ENCODE assay signal across 14 mouse cellular contexts in the genomic region with DNA sequence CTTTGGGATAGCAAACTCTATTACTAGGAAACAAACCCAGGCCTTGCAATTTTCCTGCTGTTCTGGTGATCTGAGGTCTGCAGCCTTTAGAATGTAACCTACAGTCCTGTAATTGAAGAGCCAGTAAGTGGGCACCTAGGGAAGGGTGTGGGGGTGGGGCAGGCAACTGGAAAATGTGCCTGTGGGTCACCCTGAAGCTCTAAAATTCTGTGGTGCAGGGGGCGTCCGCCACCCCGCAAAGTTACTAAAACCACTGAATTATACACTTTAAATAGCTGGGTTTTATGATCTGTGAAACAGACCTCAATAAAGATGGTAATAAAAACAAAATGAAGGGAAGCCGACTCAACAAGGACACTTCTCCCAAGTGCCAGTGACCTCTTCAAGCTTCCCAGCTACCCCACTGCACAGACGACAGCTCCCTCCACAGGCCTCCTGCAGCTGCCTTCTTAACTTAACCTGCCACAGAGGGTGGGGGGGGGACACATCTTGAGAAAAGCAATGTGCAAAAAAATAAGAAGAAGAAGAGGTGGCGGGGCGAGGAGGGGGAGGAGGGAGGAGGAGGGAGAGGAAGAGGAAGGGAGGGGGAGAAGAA.
A peak's percentile ranks its signal among the peaks of the same experiment; 100 is the strongest.
DNase-seq lines count a peak whose midpoint lies in the region; ATAC-seq and TF ChIP-seq lines count a peak whose summit lies in the region.
"Had no signal": no experiment of that assay in that cellular context is flagged by ENCODE, and none has a peak within 500 bp of the region (broad histone marks: within the 10 kb centered on the region; RNA-seq: fewer than 3 reads in every experiment).

No protein-coding gene starts in this region.

- DNase-seq in embryonic facial prominence, embryonic 11.5 days (ENCODE audit: low spot score) = peak; percentile 9
- no peak for DNase-seq in embryonic facial prominence, embryonic 10.5 days (ENCODE audit: low spot score)
- DNase-seq in liver, postnatal 0 days = no peak
- DNase-seq in layer of hippocampus, postnatal 36 days = no peak
- DNase-seq: cerebellum, adult 11-12 months; gastrocnemius, postnatal 10 days; right cerebral cortex, postnatal 4 days had no signal

- H3K4me3 ChIP-seq in embryonic facial prominence, embryonic 11.5 days (ENCODE audit: low read depth, low read length) = no peak overlapping the region
- H3K4me3 ChIP-seq in embryonic facial prominence, embryonic 10.5 days = no peak overlapping the region
- H3K4me3 ChIP-seq in liver, postnatal 0 days (ENCODE audit: low read depth, low read length) = no peak overlapping the region
- no peak overlapping the region for H3K4me3 ChIP-seq in liver, embryonic 12.5 days
- no peak overlapping the region for H3K4me3 ChIP-seq in kidney, embryonic 14.5 days (ENCODE audit: low read length)
- no peak overlapping the region for H3K4me3 ChIP-seq in neural tube, embryonic 12.5 days
- no peak overlapping the region for H3K4me3 ChIP-seq in forebrain, embryonic 13.5 days
- H3K4me3 ChIP-seq: embryonic facial prominence, embryonic 12.5 days; lung, embryonic 15.5 days; midbrain, embryonic 12.5 days had no signal

- WGBS in embryonic facial prominence, embryonic 11.5 days = 73% methylated on average over 7 of the region's 7 CpGs
- WGBS in embryonic facial prominence, embryonic 10.5 days = 77% methylated on average over 7 of the region's 7 CpGs
- 73% methylated on average over 7 of the region's 7 CpGs for WGBS in liver, postnatal 0 days (ENCODE audit: insufficient replicate concordance)
- WGBS in liver, embryonic 12.5 days (ENCODE audit: insufficient replicate concordance) = 60% methylated on average over 7 of the region's 7 CpGs
- 26% methylated on average over 7 of the region's 7 CpGs for WGBS in kidney, embryonic 14.5 days
- 23% methylated on average over 7 of the region's 7 CpGs for WGBS in neural tube, embryonic 12.5 days
- WGBS in forebrain, embryonic 13.5 days = 73% methylated on average over 7 of the region's 7 CpGs

- no peak overlapping the region for H3K27ac ChIP-seq in embryonic facial prominence, embryonic 11.5 days (replicated peaks; ENCODE audit: low read depth, low read length)
- H3K27ac ChIP-seq in embryonic facial prominence, embryonic 10.5 days (replicated peaks) = no peak overlapping the region; the same call in 1 of the 2 replicates
- no peak overlapping the region for H3K27ac ChIP-seq in liver, postnatal 0 days (ENCODE audit: low read depth)
- no peak overlapping the region for H3K27ac ChIP-seq in liver, embryonic 12.5 days
- H3K27ac ChIP-seq in kidney, embryonic 14.5 days (ENCODE audit: low read depth, low read length) = no peak overlapping the region
- peak overlapping the region; percentile 4; the same call in 1 of the 2 replicates for H3K27ac ChIP-seq in neural tube, embryonic 12.5 days
- H3K27ac ChIP-seq in forebrain, embryonic 13.5 days = no peak overlapping the region
- H3K27ac ChIP-seq: embryonic facial prominence, embryonic 12.5 days; lung, embryonic 15.5 days; midbrain, embryonic 12.5 days had no signal

- H3K36me3 ChIP-seq in embryonic facial prominence, embryonic 11.5 days (replicated peaks; ENCODE audit: control insufficient read depth, insufficient read depth, low read depth, low read length) = no peaks in the 10 kb centered on the region
- H3K36me3 ChIP-seq in embryonic facial prominence, embryonic 10.5 days (replicated peaks) = no peaks in the 10 kb centered on the region
- H3K36me3 ChIP-seq in liver, postnatal 0 days (replicated peaks; ENCODE audit: insufficient read depth, low read length) = no peaks in the 10 kb centered on the region
- no peaks in the 10 kb centered on the region for H3K36me3 ChIP-seq in liver, embryonic 12.5 days
- no peaks in the 10 kb centered on the region for H3K36me3 ChIP-seq in kidney, embryonic 14.5 days (ENCODE audit: control insufficient read depth, insufficient read depth, low read length)
- no peaks in the 10 kb centered on the region for H3K36me3 ChIP-seq in neural tube, embryonic 12.5 days
- no peaks in the 10 kb centered on the region for H3K36me3 ChIP-seq in forebrain, embryonic 13.5 days (ENCODE audit: poor library complexity, severe bottlenecking)
- H3K36me3 ChIP-seq: embryonic facial prominence, embryonic 12.5 days; lung, embryonic 15.5 days; midbrain, embryonic 12.5 days had no signal

- TF ChIP-seq EP300 in liver, postnatal 0 days (IDR thresholded peaks at IDR 0.05; ENCODE audit: low read depth) = no peak

- ATAC-seq in embryonic facial prominence, embryonic 11.5 days (replicated peaks; ENCODE audit: insufficient number of reproducible peaks, low FRiP score, low TSS enrichment, low read depth) = no peak
- ATAC-seq in liver, postnatal 0 days = no peak
- ATAC-seq in liver, embryonic 12.5 days = no peak
- ATAC-seq in kidney, embryonic 14.5 days (ENCODE audit: low FRiP score, low TSS enrichment) = peak; percentile 56
- 0 out of 2 replicates have a peak, but pooled peaks have one; percentile 32 for ATAC-seq in neural tube, embryonic 12.5 days (ENCODE audit: low FRiP score, low read depth)
- ATAC-seq in forebrain, embryonic 13.5 days = no peak

- 0 out of 2 replicates have a peak, but pooled peaks have one; percentile 14 for TF ChIP-seq CTCF in liver, postnatal 0 days (IDR thresholded peaks at IDR 0.05; ENCODE audit: low read depth)

- H3K4me1 ChIP-seq in embryonic facial prominence, embryonic 11.5 days (ENCODE audit: control insufficient read depth, insufficient read depth, low read length) = peaks cover 3% of the 10 kb centered on the region; the same call in 1 of the 2 replicates
- peaks cover 38% of the 10 kb centered on the region for H3K4me1 ChIP-seq in embryonic facial prominence, embryonic 10.5 days
- peaks cover 16% of the 10 kb centered on the region for H3K4me1 ChIP-seq in liver, postnatal 0 days (ENCODE audit: insufficient read depth)
- peaks cover 24% of the 10 kb centered on the region for H3K4me1 ChIP-seq in liver, embryonic 12.5 days
- H3K4me1 ChIP-seq in kidney, embryonic 14.5 days (ENCODE audit: control insufficient read depth, insufficient read depth, low read length) = peaks cover 22% of the 10 kb centered on the region; the same call in 1 of the 2 replicates
- H3K4me1 ChIP-seq in neural tube, embryonic 12.5 days = peaks cover 29% of the 10 kb centered on the region
- peaks cover 17% of the 10 kb centered on the region for H3K4me1 ChIP-seq in forebrain, embryonic 13.5 days

- H3K4me2 ChIP-seq in embryonic facial prominence, embryonic 11.5 days (ENCODE audit: low read depth, low read length) = no peak overlapping the region
- no peak overlapping the region for H3K4me2 ChIP-seq in liver, postnatal 0 days (ENCODE audit: low read depth, low read length)
- no peak overlapping the region for H3K4me2 ChIP-seq in liver, embryonic 12.5 days
- H3K4me2 ChIP-seq in kidney, embryonic 14.5 days (replicated peaks; ENCODE audit: low read depth, low read length) = no peak overlapping the region
- H3K4me2 ChIP-seq in neural tube, embryonic 12.5 days (replicated peaks) = no peak overlapping the region
- H3K4me2 ChIP-seq in forebrain, embryonic 13.5 days = no peak overlapping the region
- H3K4me2 ChIP-seq: embryonic facial prominence, embryonic 12.5 days; lung, embryonic 15.5 days; midbrain, embryonic 12.5 days had no signal

- no peak overlapping the region for H3K9ac ChIP-seq in embryonic facial prominence, embryonic 11.5 days (replicated peaks; ENCODE audit: low read length)
- no peak overlapping the region for H3K9ac ChIP-seq in liver, postnatal 0 days (replicated peaks)
- no peak overlapping the region for H3K9ac ChIP-seq in liver, embryonic 12.5 days
- H3K9ac ChIP-seq in kidney, embryonic 14.5 days (ENCODE audit: low read depth, low read length) = no peak overlapping the region
- no peak overlapping the region for H3K9ac ChIP-seq in neural tube, embryonic 12.5 days
- H3K9ac ChIP-seq in forebrain, embryonic 13.5 days = no peak overlapping the region
- H3K9ac ChIP-seq: embryonic facial prominence, embryonic 12.5 days; lung, embryonic 15.5 days; midbrain, embryonic 12.5 days had no signal

- no peaks in the 10 kb centered on the region for H3K27me3 ChIP-seq in embryonic facial prominence, embryonic 11.5 days (ENCODE audit: control insufficient read depth, insufficient read depth, low read length)
- no peaks in the 10 kb centered on the region for H3K27me3 ChIP-seq in embryonic facial prominence, embryonic 10.5 days (replicated peaks; ENCODE audit: low read depth, poor library complexity, severe bottlenecking)
- no peaks in the 10 kb centered on the region for H3K27me3 ChIP-seq in liver, postnatal 0 days (ENCODE audit: insufficient read depth, low read length)
- H3K27me3 ChIP-seq in liver, embryonic 12.5 days (replicated peaks) = no peaks in the 10 kb centered on the region
- H3K27me3 ChIP-seq in kidney, embryonic 14.5 days (ENCODE audit: control insufficient read depth, insufficient read depth, low read length) = no peaks in the 10 kb centered on the region
- no peaks in the 10 kb centered on the region for H3K27me3 ChIP-seq in neural tube, embryonic 12.5 days (replicated peaks)
- no peaks in the 10 kb centered on the region for H3K27me3 ChIP-seq in forebrain, embryonic 13.5 days
- H3K27me3 ChIP-seq: lung, embryonic 15.5 days; midbrain, embryonic 12.5 days had no signal

- no peaks in the 10 kb centered on the region for H3K9me3 ChIP-seq in embryonic facial prominence, embryonic 11.5 days (replicated peaks; ENCODE audit: control insufficient read depth, low read length)
- H3K9me3 ChIP-seq in embryonic facial prominence, embryonic 10.5 days = no peaks in the 10 kb centered on the region
- no peaks in the 10 kb centered on the region for H3K9me3 ChIP-seq in liver, postnatal 0 days (ENCODE audit: low read length)
- H3K9me3 ChIP-seq in liver, embryonic 12.5 days (replicated peaks) = no peaks in the 10 kb centered on the region
- H3K9me3 ChIP-seq in kidney, embryonic 14.5 days (ENCODE audit: control insufficient read depth, low read length) = no peaks in the 10 kb centered on the region
- no peaks in the 10 kb centered on the region for H3K9me3 ChIP-seq in neural tube, embryonic 12.5 days
- H3K9me3 ChIP-seq in forebrain, embryonic 13.5 days (replicated peaks) = no peaks in the 10 kb centered on the region
- H3K9me3 ChIP-seq: embryonic facial prominence, embryonic 12.5 days; lung, embryonic 15.5 days; midbrain, embryonic 12.5 days had no signal

Comparison
In these comparisons a context has a peak if more than half of its experiments do, and no peak if none do; other contexts are left out.
1. ATAC-seq: peak in kidney, embryonic 14.5 days (single experiment) and neural tube, embryonic 12.5 days (single experiment); none in embryonic facial prominence, embryonic 11.5 days (single experiment), liver, postnatal 0 days (single experiment), liver, embryonic 12.5 days (single experiment) and forebrain, embryonic 13.5 days (single experiment).